Mouse (Mus musculus): Measurements from ENCODE around the gene Cfap46.

DNA sequence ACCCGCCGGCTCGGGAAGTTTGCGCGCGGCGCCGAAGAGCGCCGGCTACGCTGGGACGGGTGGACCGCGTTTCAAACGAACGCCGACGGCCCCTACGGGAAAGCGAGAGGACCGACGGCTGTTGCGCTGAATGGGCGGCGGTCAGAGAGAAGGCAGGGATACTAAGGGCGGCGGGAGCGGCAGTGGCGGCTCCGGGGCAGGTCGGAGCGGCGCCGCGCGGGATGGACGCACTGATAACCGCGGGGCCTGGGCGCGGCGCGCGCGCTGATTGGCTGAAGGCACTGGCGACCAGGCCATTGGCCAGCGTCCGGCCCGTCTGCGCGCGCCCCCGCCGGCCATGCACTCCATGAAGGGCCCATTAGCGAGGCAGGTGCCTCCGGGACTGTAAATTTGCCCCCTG, 101.0 kb downstream of the Cfap46 start, which contains the start of gene Nkx6-2:
- TF ChIP-seq CTCF (IDR thresholded peaks at IDR 0.05) (no peak), EP300 (IDR thresholded peaks at IDR 0.05) (no peak)

All from lung, postnatal 0 days (tissue).